Mouse (Mus musculus) testis, adult 2 months (tissue): Measurements from ENCODE around the gene Tchh. TPM values are rescaled to one million over a fixed set of nuclear protein-coding genes. Genes with fewer than 3 reads are reported as not detected.
A peak's percentile ranks its signal among the peaks of the same experiment; 100 is the strongest.
"Not testable (repeated sequence)": the region's sequence is repeated elsewhere in the genome, so short reads cannot be mapped to it uniquely, and the experiment has no call there.

Experiments
- H3K27ac ChIP-seq: fragments of 200-500 bp; 2 replicates; pipeline ENCODE4 v1.5.1; 2012; ENCODE audit warnings: low read depth, low read length; ENCODE audit not compliant: control insufficient read depth, insufficient read depth
- H3K27me3 ChIP-seq: fragments of 200-500 bp; 2 replicates; pipeline ENCODE4 v1.6.1; 2012; ENCODE audit warnings: mild to moderate bottlenecking, low read length, moderate library complexity; ENCODE audit not compliant: control insufficient read depth, insufficient read depth
- H3K36me3 ChIP-seq: fragments of 200-500 bp; 2 replicates; pipeline ENCODE4 v1.6.1; 2012; ENCODE audit warnings: mild to moderate bottlenecking, low read length; ENCODE audit not compliant: control insufficient read depth, insufficient read depth
- H3K4me1 ChIP-seq: fragments of 200-500 bp; 2 replicates; pipeline ENCODE4 v1.6.1; 2012; ENCODE audit warnings: low read length; ENCODE audit not compliant: control insufficient read depth, insufficient read depth
- H3K4me3 ChIP-seq: fragments of 200-500 bp; 2 replicates; pipeline ENCODE4 v1.5.1; 2012; ENCODE audit warnings: low read depth, mild to moderate bottlenecking, low read length, moderate library complexity, mixed read lengths; ENCODE audit not compliant: control insufficient read depth
- CTCF ChIP-seq: fragments of 200-500 bp; IDR thresholded peaks from 2 replicates; pipeline ENCODE4 v1.5.1; 2012; ENCODE audit warnings: low read depth, mild to moderate bottlenecking, inconsistent platforms, low read length, moderate library complexity; ENCODE audit not compliant: control insufficient read depth, insufficient read depth, insufficient replicate concordance
- POLR2A ChIP-seq: fragments of 200-500 bp; IDR thresholded peaks from 2 replicates; pipeline ENCODE4 v1.6.1; 2012; ENCODE audit warnings: low read depth, mild to moderate bottlenecking, inconsistent platforms, low read length, moderate library complexity; ENCODE audit not compliant: control insufficient read depth
- polyA plus RNA-seq: library from polyadenylated mRNA; depleted of rRNA; stranded (reverse); fragments of >200 nt; gene quantifications from 2 replicates; pipeline ENCODE4 v1.2.3, GENCODE M21; 2012; rRNA removed

The Tchh gene
- polyA plus RNA-seq, 1 experiment = 0.21 TPM

GRCm38 (mm10) chr3:93493992-93494391, 51.9 kb downstream of the Tchh start:
- TF ChIP-seq POLR2A = no peak
- TF ChIP-seq CTCF = peak; percentile 43; the same call in 1 of the 2 replicates
- no peaks in the 10 kb centered on the region for H3K27me3 ChIP-seq
- no peak overlapping the region for H3K4me3 ChIP-seq
- no peaks in the 10 kb centered on the region for H3K4me1 ChIP-seq
- no peak overlapping the region for H3K27ac ChIP-seq
- H3K36me3 ChIP-seq = no peaks in the 10 kb centered on the region

GRCm38 (mm10) chr3:93494774-93495173, 52.6 kb downstream of the Tchh start:
- H3K4me3 ChIP-seq, H3K4me1 ChIP-seq, H3K27me3 ChIP-seq, H3K27ac ChIP-seq, H3K36me3 ChIP-seq: not testable (repeated sequence)

- H3K27me3 ChIP-seq = no peaks in the 10 kb centered on the region
- H3K4me3 ChIP-seq = no peak overlapping the region
- H3K4me1 ChIP-seq = no peaks in the 10 kb centered on the region
- no peaks in the 10 kb centered on the region for H3K36me3 ChIP-seq
- TF ChIP-seq POLR2A = no peak
- no peak overlapping the region for H3K27ac ChIP-seq
Measured at GRCm38 (mm10) chr3:93497131-93497530, 55.0 kb downstream of the Tchh start.

Other genes with a start within 250 kb of the Tchh start
- not detected in 2 replicates for gene Flg2, start 245.1 kb upstream of the Tchh start, polyA plus RNA-seq
- gene Flg, start 168.8 kb upstream of the Tchh start, polyA plus RNA-seq = 0.20 and 0.25 TPM in 2 replicates
- not detected in 2 replicates for gene Hrnr, start 122.6 kb upstream of the Tchh start, polyA plus RNA-seq
- gene Rptn, start 48.6 kb upstream of the Tchh start, polyA plus RNA-seq = not detected in 2 replicates
- not detected in 2 replicates for gene Tchhl1, start 26.4 kb downstream of the Tchh start, polyA plus RNA-seq
- 22.1 and 26.0 TPM in 2 replicates for gene S100a11, start 78.2 kb downstream of the Tchh start, polyA plus RNA-seq
- gene S100a10, start 112.8 kb downstream of the Tchh start, polyA plus RNA-seq = 6.5 and 8.5 TPM in 2 replicates
- not detected in 2 replicates for gene Tdpoz2, start 210.4 kb downstream of the Tchh start, polyA plus RNA-seq
- not detected in 2 replicates for gene Tdpoz1, start 234.0 kb downstream of the Tchh start, polyA plus RNA-seq